Mouse (Mus musculus): Measurements from ENCODE around the gene Hoxc12. TPM values are rescaled to one million over a fixed set of nuclear protein-coding genes. Genes with fewer than 3 reads are reported as not detected.

Hoxc12 gene
- polyA plus RNA-seq, 1 experiment from 2014 or later = not detected

GRCm38 (mm10) chr15:102981379-102982288 lies 45.1 kb downstream of the Hoxc12 start:
- Histone ChIP-seq H3K4me3 (peak overlapping the region; percentile 16; the same call in 1 of the 2 replicates), H3K9me3 (no peaks in the 10 kb centered on the region), H3K4me1 (peaks cover 10% of the 10 kb centered on the region), H3K36me3 (replicated peaks) (no peaks in the 10 kb centered on the region), H3K27ac (no peak overlapping the region), H3K9ac (no peak overlapping the region), H3K4me2 (peak overlapping the region; percentile 29), H3K27me3 (replicated peaks) (peaks cover 93% of the 10 kb centered on the region)
- ATAC-seq (replicated peaks) = no peak
- under 1% methylated on average over 88 of the region's 88 CpGs for WGBS

GRCm38 (mm10) chr15:102983716-102984115 lies 47.2 kb downstream of the Hoxc12 start:
- H3K4me3 ChIP-seq = no peak overlapping the region
- peaks cover 10% of the 10 kb centered on the region for H3K4me1 ChIP-seq
- peaks cover 95% of the 10 kb centered on the region for H3K27me3 ChIP-seq (replicated peaks)
- no peak overlapping the region for H3K27ac ChIP-seq
- H3K9me3 ChIP-seq = no peaks in the 10 kb centered on the region
- WGBS = 2% methylated on average over 12 of the region's 12 CpGs
- ATAC-seq (replicated peaks) = no peak
- no peaks in the 10 kb centered on the region for H3K36me3 ChIP-seq (replicated peaks)
- H3K4me2 ChIP-seq = no peak overlapping the region
- no peak overlapping the region for H3K9ac ChIP-seq

GRCm38 (mm10) chr15:102984521-102984920 lies 48.0 kb downstream of the Hoxc12 start:
- H3K4me2 ChIP-seq = no peak overlapping the region
- no peak overlapping the region for H3K27ac ChIP-seq
- peaks cover 10% of the 10 kb centered on the region for H3K4me1 ChIP-seq
- under 1% methylated on average over 10 of the region's 10 CpGs for WGBS
- peaks cover 95% of the 10 kb centered on the region for H3K27me3 ChIP-seq (replicated peaks)
- H3K9ac ChIP-seq = no peak overlapping the region
- ATAC-seq (replicated peaks) = no peak
- H3K4me3 ChIP-seq = no peak overlapping the region
- no peaks in the 10 kb centered on the region for H3K9me3 ChIP-seq
- no peaks in the 10 kb centered on the region for H3K36me3 ChIP-seq (replicated peaks)

- Histone ChIP-seq H3K4me1 (peaks cover 10% of the 10 kb centered on the region), H3K4me3 (no peak overlapping the region), H3K9me3 (no peaks in the 10 kb centered on the region), H3K27me3 (replicated peaks) (peaks cover 95% of the 10 kb centered on the region), H3K9ac (no peak overlapping the region), H3K27ac (no peak overlapping the region), H3K4me2 (no peak overlapping the region), H3K36me3 (replicated peaks) (no peaks in the 10 kb centered on the region)
- no peak for ATAC-seq (replicated peaks)
- 5% methylated on average over 3 of the region's 3 CpGs for WGBS
Observed at GRCm38 (mm10) chr15:102984925-102985324, 48.4 kb downstream of the Hoxc12 start.

- H3K9me3 ChIP-seq = no peaks in the 10 kb centered on the region
- H3K36me3 ChIP-seq (replicated peaks) = no peaks in the 10 kb centered on the region
- H3K27me3 ChIP-seq (replicated peaks) = peaks cover 94% of the 10 kb centered on the region
- H3K4me3 ChIP-seq = no peak overlapping the region
- peaks cover 4% of the 10 kb centered on the region; the same call in 1 of the 2 replicates for H3K4me1 ChIP-seq
- ATAC-seq (replicated peaks) = no peak
- H3K9ac ChIP-seq = no peak overlapping the region
- WGBS = 2% methylated on average over 21 of the region's 21 CpGs
- no peak overlapping the region for H3K27ac ChIP-seq
- H3K4me2 ChIP-seq = no peak overlapping the region
Observed at GRCm38 (mm10) chr15:102987124-102987833, 50.7 kb downstream of the Hoxc12 start.

GRCm38 (mm10) chr15:102988078-102988477 lies 51.5 kb downstream of the Hoxc12 start:
- H3K4me2 ChIP-seq = no peak overlapping the region
- H3K27me3 ChIP-seq (replicated peaks) = peaks cover 95% of the 10 kb centered on the region
- no peaks in the 10 kb centered on the region for H3K36me3 ChIP-seq (replicated peaks)
- H3K4me1 ChIP-seq = peaks cover 4% of the 10 kb centered on the region; the same call in 1 of the 2 replicates
- WGBS = 10% methylated on average over 5 of the region's 5 CpGs
- H3K9me3 ChIP-seq = no peaks in the 10 kb centered on the region
- H3K27ac ChIP-seq = no peak overlapping the region
- H3K9ac ChIP-seq = no peak overlapping the region
- no peak for ATAC-seq (replicated peaks)
- no peak overlapping the region for H3K4me3 ChIP-seq

Small RNAs within 50 kb of the gene (microRNA-seq; reads per million reads assigned to microRNA genes)
- 1.1 reads per million for gene Mir196a-2

Other genes starting within 250 kb of the Hoxc12 start
- gene Calcoco1, start 214.6 kb upstream of the Hoxc12 start, polyA plus RNA-seq (2015; fragmentation: Nextera tagmentation; extraction: Ambion mirVana) = 41.9 and 43.0 TPM in 2 replicates
- not detected in 2 replicates for gene Hoxc13, start 15.7 kb upstream of the Hoxc12 start, polyA plus RNA-seq (2015; fragmentation: Nextera tagmentation; extraction: Ambion mirVana)
- not detected in 2 replicates for gene Hoxc11, start 17.7 kb downstream of the Hoxc12 start, polyA plus RNA-seq (2015; fragmentation: Nextera tagmentation; extraction: Ambion mirVana)
- not detected in 2 replicates for gene Hoxc10, start 30.0 kb downstream of the Hoxc12 start, polyA plus RNA-seq (2015; fragmentation: Nextera tagmentation; extraction: Ambion mirVana)
- gene Hoxc5, start 30.7 kb downstream of the Hoxc12 start, polyA plus RNA-seq (2015; fragmentation: Nextera tagmentation; extraction: Ambion mirVana) = 0.09 TPM in 1 of 2 replicates, not detected in the other
- gene Hoxc9, start 39.7 kb downstream of the Hoxc12 start, polyA plus RNA-seq (2015; fragmentation: Nextera tagmentation; extraction: Ambion mirVana) = not detected in 2 replicates
- gene Hoxc8, start 53.9 kb downstream of the Hoxc12 start, polyA plus RNA-seq (2015; fragmentation: Nextera tagmentation; extraction: Ambion mirVana) = not detected in 2 replicates
- not detected in 2 replicates for gene Hoxc6, start 61.5 kb downstream of the Hoxc12 start, polyA plus RNA-seq (2015; fragmentation: Nextera tagmentation; extraction: Ambion mirVana)
- gene Hoxc4, start 82.2 kb downstream of the Hoxc12 start, polyA plus RNA-seq (2015; fragmentation: Nextera tagmentation; extraction: Ambion mirVana) = 0.08 TPM in 1 of 2 replicates, not detected in the other
- 23.4 and 24.2 TPM in 2 replicates for gene Smug1, start 230.3 kb downstream of the Hoxc12 start, polyA plus RNA-seq (2015; fragmentation: Nextera tagmentation; extraction: Ambion mirVana)